Mouse (Mus musculus): ENCODE results near the gene Nrarp. TPM values are rescaled to one million over a fixed set of nuclear protein-coding genes. Genes with fewer than 3 reads are reported as not detected.

The Nrarp gene
- polyA plus RNA-seq, 1 experiment from 2014 or later = 18.6 TPM

Other genes starting within 250 kb of the Nrarp start
- gene Arrdc1, start 245.5 kb upstream of the Nrarp start, polyA plus RNA-seq (2014; fragmentation: Nextera tagmentation; extraction: Ambion mirVana) = 16.6 and 20.5 TPM in 2 replicates
- gene Zmynd19, start 231.0 kb upstream of the Nrarp start, polyA plus RNA-seq (2014; fragmentation: Nextera tagmentation; extraction: Ambion mirVana) = 8.6 and 12.7 TPM in 2 replicates
- gene Dph7, start 218.4 kb upstream of the Nrarp start, polyA plus RNA-seq (2014; fragmentation: Nextera tagmentation; extraction: Ambion mirVana) = 38.0 and 44.3 TPM in 2 replicates
- gene Mrpl41, start 205.7 kb upstream of the Nrarp start, polyA plus RNA-seq (2014; fragmentation: Nextera tagmentation; extraction: Ambion mirVana) = 178 and 193 TPM in 2 replicates
- 2.8 and 4.1 TPM in 2 replicates for gene Pnpla7, start 204.7 kb upstream of the Nrarp start, polyA plus RNA-seq (2014; fragmentation: Nextera tagmentation; extraction: Ambion mirVana)
- 96.1 and 123 TPM in 2 replicates for gene Nsmf, start 126.4 kb upstream of the Nrarp start, polyA plus RNA-seq (2014; fragmentation: Nextera tagmentation; extraction: Ambion mirVana)
- gene Entpd8, start 100.5 kb upstream of the Nrarp start, polyA plus RNA-seq (2014; fragmentation: Nextera tagmentation; extraction: Ambion mirVana) = not detected in 2 replicates
- not detected in 2 replicates for gene Noxa1, start 85.6 kb upstream of the Nrarp start, polyA plus RNA-seq (2014; fragmentation: Nextera tagmentation; extraction: Ambion mirVana)
- gene Tor4a, start 16.1 kb downstream of the Nrarp start, polyA plus RNA-seq (2014; fragmentation: Nextera tagmentation; extraction: Ambion mirVana) = 0.97 and 1.9 TPM in 2 replicates
- 68.8 and 73.5 TPM in 2 replicates for gene Nelfb, start 30.7 kb downstream of the Nrarp start, polyA plus RNA-seq (2014; fragmentation: Nextera tagmentation; extraction: Ambion mirVana)
- not detected in 2 replicates for gene Stpg3, start 33.9 kb downstream of the Nrarp start, polyA plus RNA-seq (2014; fragmentation: Nextera tagmentation; extraction: Ambion mirVana)
- 1.1 TPM in 1 of 2 replicates, not detected in the other for gene Fam166a, start 38.0 kb downstream of the Nrarp start, polyA plus RNA-seq (2014; fragmentation: Nextera tagmentation; extraction: Ambion mirVana)
- 392 and 409 TPM in 2 replicates for gene Tubb4b, start 43.9 kb downstream of the Nrarp start, polyA plus RNA-seq (2014; fragmentation: Nextera tagmentation; extraction: Ambion mirVana)
- gene Slc34a3, start 53.6 kb downstream of the Nrarp start, polyA plus RNA-seq (2014; fragmentation: Nextera tagmentation; extraction: Ambion mirVana) = 0.10 TPM in 1 of 2 replicates, not detected in the other
- not detected in 2 replicates for gene Rnf224, start 56.0 kb downstream of the Nrarp start, polyA plus RNA-seq (2014; fragmentation: Nextera tagmentation; extraction: Ambion mirVana)
- 67.4 and 98.5 TPM in 2 replicates for gene Rnf208, start 61.5 kb downstream of the Nrarp start, polyA plus RNA-seq (2014; fragmentation: Nextera tagmentation; extraction: Ambion mirVana)
- gene Cysrt1, start 61.7 kb downstream of the Nrarp start, polyA plus RNA-seq (2014; fragmentation: Nextera tagmentation; extraction: Ambion mirVana) = not detected in 2 replicates
- 4.7 and 6.0 TPM in 2 replicates for gene AL732309.1, start 66.1 kb downstream of the Nrarp start, polyA plus RNA-seq (2014; fragmentation: Nextera tagmentation; extraction: Ambion mirVana)
- gene Tmem203, start 74.7 kb downstream of the Nrarp start, polyA plus RNA-seq (2014; fragmentation: Nextera tagmentation; extraction: Ambion mirVana) = 14.7 and 17.4 TPM in 2 replicates
- gene Tprn, start 81.9 kb downstream of the Nrarp start, polyA plus RNA-seq (2014; fragmentation: Nextera tagmentation; extraction: Ambion mirVana) = 6.6 and 9.9 TPM in 2 replicates
- 258 and 281 TPM in 2 replicates for gene Ssna1, start 91.7 kb downstream of the Nrarp start, polyA plus RNA-seq (2014; fragmentation: Nextera tagmentation; extraction: Ambion mirVana)
- 105 and 123 TPM in 2 replicates for gene Anapc2, start 91.7 kb downstream of the Nrarp start, polyA plus RNA-seq (2014; fragmentation: Nextera tagmentation; extraction: Ambion mirVana)
- not detected in 2 replicates for gene Tmem210, start 107.4 kb downstream of the Nrarp start, polyA plus RNA-seq (2014; fragmentation: Nextera tagmentation; extraction: Ambion mirVana)
- gene Lrrc26, start 109.2 kb downstream of the Nrarp start, polyA plus RNA-seq (2014; fragmentation: Nextera tagmentation; extraction: Ambion mirVana) = 0.25 TPM in 1 of 2 replicates, not detected in the other
- 17.0 and 21.1 TPM in 2 replicates for gene Grin1, start 138.4 kb downstream of the Nrarp start, polyA plus RNA-seq (2014; fragmentation: Nextera tagmentation; extraction: Ambion mirVana)
- 69.5 and 87.7 TPM in 2 replicates for gene Man1b1, start 151.6 kb downstream of the Nrarp start, polyA plus RNA-seq (2014; fragmentation: Nextera tagmentation; extraction: Ambion mirVana)
- 21.3 and 21.4 TPM in 2 replicates for gene Dpp7, start 175.6 kb downstream of the Nrarp start, polyA plus RNA-seq (2014; fragmentation: Nextera tagmentation; extraction: Ambion mirVana)
- gene Uap1l1, start 184.9 kb downstream of the Nrarp start, polyA plus RNA-seq (2014; fragmentation: Nextera tagmentation; extraction: Ambion mirVana) = 5.8 and 7.8 TPM in 2 replicates
- 27.8 and 28.9 TPM in 2 replicates for gene Sapcd2, start 191.6 kb downstream of the Nrarp start, polyA plus RNA-seq (2014; fragmentation: Nextera tagmentation; extraction: Ambion mirVana)
- 1.9 and 2.5 TPM in 2 replicates for gene Entpd2, start 215.1 kb downstream of the Nrarp start, polyA plus RNA-seq (2014; fragmentation: Nextera tagmentation; extraction: Ambion mirVana)
- gene Npdc1, start 218.6 kb downstream of the Nrarp start, polyA plus RNA-seq (2014; fragmentation: Nextera tagmentation; extraction: Ambion mirVana) = 263 and 331 TPM in 2 replicates
- gene Fut7, start 242.5 kb downstream of the Nrarp start, polyA plus RNA-seq (2014; fragmentation: Nextera tagmentation; extraction: Ambion mirVana) = 0.21 TPM in 1 of 2 replicates, not detected in the other
- 6.7 and 11.9 TPM in 2 replicates for gene Abca2, start 247.9 kb downstream of the Nrarp start, polyA plus RNA-seq (2014; fragmentation: Nextera tagmentation; extraction: Ambion mirVana)